Mouse (Mus musculus): ENCODE results near the gene Faf1. TPM values are rescaled to one million over a fixed set of nuclear protein-coding genes. Genes with fewer than 3 reads are reported as not detected.

Gene Faf1
- polyA plus RNA-seq, 2 experiments = 7.3 to 16.6 TPM

DNA sequence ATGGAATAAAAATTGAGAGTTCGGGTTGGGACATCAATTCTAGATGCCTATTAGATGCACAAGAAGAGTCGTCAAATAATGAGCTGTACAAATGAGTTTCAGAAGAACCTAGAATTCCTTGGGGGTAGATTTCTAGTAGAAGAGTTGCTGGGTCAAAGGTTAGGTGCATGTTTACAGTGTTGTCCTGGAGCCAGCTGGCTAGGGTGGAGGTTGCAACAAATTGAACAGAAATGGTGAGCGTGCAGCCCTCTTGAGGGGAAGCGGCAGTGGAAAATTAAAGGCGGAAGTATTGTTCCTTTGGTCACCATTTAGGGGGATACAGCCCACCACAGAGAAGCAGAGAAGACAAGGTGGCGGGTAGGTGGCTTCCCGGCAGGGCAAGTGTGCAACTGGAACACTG, 36.2 kb upstream of the Faf1 start:
- Histone ChIP-seq H3K36me3 (replicated peaks; ENCODE audit: control insufficient read depth, insufficient read depth, low read depth) (no peaks in the 10 kb centered on the region), H3K4me1 (replicated peaks; ENCODE audit: control insufficient read depth in 2 of 2, insufficient read depth in 2 of 2, low read length in 1 of 2) (no peaks in the 10 kb centered on the region), H3K27me3 (ENCODE audit: control insufficient read depth, insufficient read depth, low read length) (no peaks in the 10 kb centered on the region), H3K9ac (replicated peaks) (no peak overlapping the region), H3K4me2 (ENCODE audit: low read depth) (no peak overlapping the region), H3K27ac (no peak overlapping the region), H3K9me3 (ENCODE audit: control insufficient read depth, low read length) (no peaks in the 10 kb centered on the region), H3K4me3 (ENCODE audit: insufficient read depth in 1 of 2, low read depth in 2 of 2, low read length in 2 of 2) (no peak overlapping the region)
- TF ChIP-seq CTCF (IDR thresholded peaks at IDR 0.05; ENCODE audit: low read depth) = no peak
- TF ChIP-seq EP300 (IDR thresholded peaks at IDR 0.05; ENCODE audit: low read depth) = no peak
- ATAC-seq (ENCODE audit: insufficient read depth) (no peak), DNase-seq (ENCODE audit: low read depth in 3 of 3, low spot score in 3 of 3) (no peak)
- WGBS (ENCODE audit: insufficient replicate concordance) = 75% methylated on average over 7 of the region's 7 CpGs

DNA sequence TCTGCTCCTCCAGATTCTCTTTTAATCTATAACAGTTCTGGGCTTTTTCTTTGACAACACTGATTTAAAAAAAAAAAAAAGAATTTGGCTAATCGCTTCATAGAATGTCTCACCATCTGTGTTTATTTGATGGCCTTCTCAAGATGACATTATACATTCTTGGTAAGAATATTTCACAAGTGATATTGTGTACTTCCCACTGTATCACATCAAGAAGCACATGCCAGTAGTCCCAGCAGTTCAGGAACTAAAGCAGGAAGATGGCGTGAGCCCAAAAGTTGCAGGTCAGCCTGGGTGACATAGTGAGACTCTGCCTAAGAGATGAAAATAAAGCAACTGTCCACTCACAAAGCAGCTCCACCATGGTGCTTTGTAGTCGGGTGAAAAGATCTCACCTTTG, 34.9 kb upstream of the Faf1 start:
- no peak for DNase-seq (ENCODE audit: low read depth in 3 of 3, low spot score in 3 of 3)
- H3K4me2 ChIP-seq (ENCODE audit: low read depth) = no peak overlapping the region
- no peaks in the 10 kb centered on the region for H3K9me3 ChIP-seq (ENCODE audit: control insufficient read depth, low read length)
- H3K27ac ChIP-seq = no peak overlapping the region
- H3K4me3 ChIP-seq (ENCODE audit: insufficient read depth in 1 of 2, low read depth in 2 of 2, low read length in 2 of 2) = no peak overlapping the region
- TF ChIP-seq EP300 (IDR thresholded peaks at IDR 0.05; ENCODE audit: low read depth) (no peak), CTCF (IDR thresholded peaks at IDR 0.05; ENCODE audit: low read depth) (no peak)
- 61% methylated on average over 3 of the region's 3 CpGs for WGBS (ENCODE audit: insufficient replicate concordance)
- H3K4me1 ChIP-seq (replicated peaks; ENCODE audit: control insufficient read depth in 2 of 2, insufficient read depth in 2 of 2, low read length in 1 of 2) = no peaks in the 10 kb centered on the region
- no peaks in the 10 kb centered on the region for H3K27me3 ChIP-seq (ENCODE audit: control insufficient read depth, insufficient read depth, low read length)
- H3K36me3 ChIP-seq (replicated peaks; ENCODE audit: control insufficient read depth, insufficient read depth, low read depth) = no peaks in the 10 kb centered on the region
- ATAC-seq (ENCODE audit: insufficient read depth) = no peak
- no peak overlapping the region for H3K9ac ChIP-seq (replicated peaks)

DNA sequence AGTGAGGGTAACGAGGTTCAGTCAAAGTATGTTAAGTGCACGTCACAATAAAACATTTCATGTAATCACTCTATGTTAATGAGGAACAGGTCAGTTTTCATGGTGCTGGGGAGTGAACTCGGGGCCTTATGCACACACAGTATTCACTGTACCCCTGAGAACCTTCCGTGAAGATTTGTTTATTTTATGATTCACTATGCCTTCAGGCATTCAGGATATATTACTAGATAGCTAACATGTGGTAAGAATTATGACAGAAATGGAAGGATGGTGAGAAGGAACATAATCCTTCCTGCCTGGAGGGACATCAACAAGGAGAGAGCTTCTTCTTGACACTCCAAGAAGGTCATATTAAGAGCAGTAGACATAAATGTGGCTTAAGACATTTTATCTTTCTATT, 29.1 kb upstream of the Faf1 start:
- WGBS (ENCODE audit: insufficient replicate concordance) = 49% methylated on average over 4 of the region's 4 CpGs
- Histone ChIP-seq H3K36me3 (replicated peaks; ENCODE audit: control insufficient read depth, insufficient read depth, low read depth) (no peaks in the 10 kb centered on the region), H3K4me1 (replicated peaks; ENCODE audit: control insufficient read depth in 2 of 2, insufficient read depth in 2 of 2, low read length in 1 of 2) (no peaks in the 10 kb centered on the region), H3K9ac (replicated peaks) (no peak overlapping the region), H3K4me3 (ENCODE audit: insufficient read depth in 1 of 2, low read depth in 2 of 2, low read length in 2 of 2) (no peak overlapping the region), H3K27ac (no peak overlapping the region), H3K27me3 (ENCODE audit: control insufficient read depth, insufficient read depth, low read length) (no peaks in the 10 kb centered on the region), H3K9me3 (ENCODE audit: control insufficient read depth, low read length) (no peaks in the 10 kb centered on the region), H3K4me2 (ENCODE audit: low read depth) (no peak overlapping the region)
- ATAC-seq (ENCODE audit: insufficient read depth) (no peak), DNase-seq (ENCODE audit: low read depth in 3 of 3, low spot score in 3 of 3) (no peak)
- TF ChIP-seq CTCF (IDR thresholded peaks at IDR 0.05; ENCODE audit: low read depth) (no peak), EP300 (IDR thresholded peaks at IDR 0.05; ENCODE audit: low read depth) (no peak)

GRCm38 (mm10) chr4:109649331-109649730, 27.1 kb upstream of the Faf1 start:
- Histone ChIP-seq H3K9me3 (ENCODE audit: control insufficient read depth, low read length) (no peaks in the 10 kb centered on the region), H3K27me3 (ENCODE audit: control insufficient read depth, insufficient read depth, low read length) (no peaks in the 10 kb centered on the region), H3K4me3 (ENCODE audit: insufficient read depth in 1 of 2, low read depth in 2 of 2, low read length in 2 of 2) (no peak overlapping the region), H3K4me2 (ENCODE audit: low read depth) (no peak overlapping the region), H3K9ac (replicated peaks) (no peak overlapping the region), H3K27ac (no peak overlapping the region), H3K36me3 (replicated peaks; ENCODE audit: control insufficient read depth, insufficient read depth, low read depth) (no peaks in the 10 kb centered on the region), H3K4me1 (replicated peaks; ENCODE audit: control insufficient read depth in 2 of 2, insufficient read depth in 2 of 2, low read length in 1 of 2) (no peaks in the 10 kb centered on the region)
- ATAC-seq (ENCODE audit: insufficient read depth) = no peak
- no peak for DNase-seq (ENCODE audit: low read depth in 3 of 3, low spot score in 3 of 3)
- 46% methylated on average over 5 of the region's 5 CpGs for WGBS (ENCODE audit: insufficient replicate concordance)
- no peak for TF ChIP-seq CTCF (IDR thresholded peaks at IDR 0.05; ENCODE audit: low read depth)
- no peak for TF ChIP-seq EP300 (IDR thresholded peaks at IDR 0.05; ENCODE audit: low read depth)

DNA sequence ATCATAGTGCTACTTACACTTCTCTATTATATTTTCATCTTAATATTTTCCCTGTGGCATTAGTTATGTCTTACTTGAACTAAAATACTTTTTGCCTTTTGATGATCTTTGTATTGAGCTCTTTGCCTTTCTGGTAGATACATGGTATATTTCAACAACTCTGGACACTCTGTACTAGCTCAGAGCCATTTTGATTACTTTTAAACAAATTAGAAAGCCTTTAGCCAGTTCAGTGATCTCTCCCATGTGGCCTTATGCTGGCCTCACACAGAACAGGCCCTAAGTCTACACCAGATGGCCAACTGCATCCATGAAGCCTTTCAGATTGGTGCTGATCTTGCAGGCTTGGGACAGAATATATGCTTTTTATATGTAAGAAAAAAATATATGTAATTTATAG, 23.1 kb upstream of the Faf1 start:
- ATAC-seq (ENCODE audit: insufficient read depth) (no peak), DNase-seq (ENCODE audit: low read depth in 3 of 3, low spot score in 3 of 3) (no peak)
- Histone ChIP-seq H3K27me3 (ENCODE audit: control insufficient read depth, insufficient read depth, low read length) (peaks cover 36% of the 10 kb centered on the region), H3K36me3 (replicated peaks; ENCODE audit: control insufficient read depth, insufficient read depth, low read depth) (no peaks in the 10 kb centered on the region), H3K4me1 (replicated peaks; ENCODE audit: control insufficient read depth in 2 of 2, insufficient read depth in 2 of 2, low read length in 1 of 2) (no peaks in the 10 kb centered on the region), H3K4me3 (ENCODE audit: insufficient read depth in 1 of 2, low read depth in 2 of 2, low read length in 2 of 2) (no peak overlapping the region), H3K9me3 (ENCODE audit: control insufficient read depth, low read length) (no peaks in the 10 kb centered on the region), H3K4me2 (ENCODE audit: low read depth) (no peak overlapping the region), H3K27ac (no peak overlapping the region), H3K9ac (replicated peaks) (no peak overlapping the region)
- TF ChIP-seq CTCF (IDR thresholded peaks at IDR 0.05; ENCODE audit: low read depth) (no peak), EP300 (IDR thresholded peaks at IDR 0.05; ENCODE audit: low read depth) (no peak)

DNA sequence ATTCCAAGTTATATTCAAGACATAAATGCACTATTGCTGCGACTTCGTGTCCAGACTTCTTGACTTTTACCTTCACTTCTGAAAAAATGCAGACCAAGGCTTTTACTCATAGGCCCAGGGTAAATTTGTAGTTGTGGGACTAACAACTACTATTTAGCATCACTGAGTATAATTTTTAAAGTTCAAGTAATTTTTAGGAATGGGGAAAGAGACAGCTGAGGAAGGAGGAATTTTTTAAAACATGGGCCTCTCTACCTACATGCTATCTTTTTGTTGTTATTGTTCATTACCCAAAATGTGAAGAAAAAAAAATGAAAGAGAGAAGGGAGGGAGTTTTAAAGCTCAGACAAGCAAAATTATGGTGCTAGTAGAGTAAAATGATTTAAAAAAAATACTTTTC, 21.7 kb upstream of the Faf1 start:
- H3K27me3 ChIP-seq (ENCODE audit: control insufficient read depth, insufficient read depth, low read length) = peaks cover 51% of the 10 kb centered on the region
- H3K27ac ChIP-seq = no peak overlapping the region
- ATAC-seq (ENCODE audit: insufficient read depth) (no peak), DNase-seq (ENCODE audit: low read depth in 3 of 3, low spot score in 3 of 3) (no peak)
- no peaks in the 10 kb centered on the region for H3K9me3 ChIP-seq (ENCODE audit: control insufficient read depth, low read length)
- no peaks in the 10 kb centered on the region for H3K4me1 ChIP-seq (replicated peaks; ENCODE audit: control insufficient read depth in 2 of 2, insufficient read depth in 2 of 2, low read length in 1 of 2)
- H3K4me2 ChIP-seq (ENCODE audit: low read depth) = no peak overlapping the region
- H3K4me3 ChIP-seq (ENCODE audit: insufficient read depth in 1 of 2, low read depth in 2 of 2, low read length in 2 of 2) = no peak overlapping the region
- WGBS (ENCODE audit: insufficient replicate concordance) = 45% methylated on average over 2 of the region's 2 CpGs
- no peaks in the 10 kb centered on the region for H3K36me3 ChIP-seq (replicated peaks; ENCODE audit: control insufficient read depth, insufficient read depth, low read depth)
- H3K9ac ChIP-seq (replicated peaks) = no peak overlapping the region
- no peak for TF ChIP-seq EP300 (IDR thresholded peaks at IDR 0.05; ENCODE audit: low read depth)
- TF ChIP-seq CTCF (IDR thresholded peaks at IDR 0.05; ENCODE audit: low read depth) = no peak

Measured in liver, embryonic 14.5 days (tissue).